Mouse (Mus musculus): Measurements from ENCODE around the gene Abca4. TPM values are rescaled to one million over a fixed set of nuclear protein-coding genes. Genes with fewer than 3 reads are reported as not detected.

Gene Abca4
- polyA plus RNA-seq, 1 experiment from 2014 or later: 0.35 TPM

- ATAC-seq (ENCODE audit: low read depth) (peak; percentile 92), DNase-seq (peak; percentile 74)
- H3K9me3 ChIP-seq (replicated peaks): no peaks in the 10 kb centered on the region
- H3K27me3 ChIP-seq: no peaks in the 10 kb centered on the region
- peak overlapping the region; percentile 50 for H3K9ac ChIP-seq
- WGBS (ENCODE audit: insufficient replicate concordance): 13% methylated on average over 9 of the region's 9 CpGs
- peak overlapping the region; percentile 47 for H3K4me2 ChIP-seq
- H3K4me3 ChIP-seq (replicated peaks): 0 out of 2 replicates have a peak overlapping the region, but pooled peaks have one; percentile 3
- H3K27ac ChIP-seq: peak overlapping the region; percentile 78
- peaks cover 73% of the 10 kb centered on the region for H3K4me1 ChIP-seq (replicated peaks)
- no peaks in the 10 kb centered on the region for H3K36me3 ChIP-seq
Measured at GRCm38 (mm10) chr3:122111141-122111981, 67.1 kb downstream of the Abca4 start.

- Histone ChIP-seq H3K9ac (no peak overlapping the region), H3K27me3 (no peaks in the 10 kb centered on the region), H3K9me3 (replicated peaks) (no peaks in the 10 kb centered on the region), H3K36me3 (no peaks in the 10 kb centered on the region), H3K4me1 (replicated peaks) (peaks cover 27% of the 10 kb centered on the region), H3K4me2 (no peak overlapping the region), H3K4me3 (replicated peaks) (no peak overlapping the region), H3K27ac (peak overlapping the region; percentile 45; the same call in 1 of the 2 replicates)
- DNase-seq: no peak
- WGBS (ENCODE audit: insufficient replicate concordance): 29% methylated on average over 9 of the region's 9 CpGs
- no peak for ATAC-seq (ENCODE audit: low read depth)
Measured at GRCm38 (mm10) chr3:122118651-122119214, 74.5 kb downstream of the Abca4 start.

- Histone ChIP-seq H3K36me3 (no peaks in the 10 kb centered on the region), H3K4me3 (replicated peaks) (no peak overlapping the region), H3K9me3 (replicated peaks) (no peaks in the 10 kb centered on the region), H3K27me3 (no peaks in the 10 kb centered on the region), H3K4me1 (replicated peaks) (peaks cover 22% of the 10 kb centered on the region), H3K27ac (peak overlapping the region; percentile 47), H3K4me2 (no peak overlapping the region), H3K9ac (no peak overlapping the region)
- WGBS (ENCODE audit: insufficient replicate concordance): 52% methylated on average over 7 of the region's 7 CpGs
- ATAC-seq (ENCODE audit: low read depth) (no peak), DNase-seq (no peak)
Measured at GRCm38 (mm10) chr3:122119733-122120132, 75.5 kb downstream of the Abca4 start.

GRCm38 (mm10) chr3:122120217-122120616 lies 76.0 kb downstream of the Abca4 start:
- Histone ChIP-seq H3K9ac (no peak overlapping the region), H3K27ac (no peak overlapping the region), H3K36me3 (no peaks in the 10 kb centered on the region), H3K4me1 (replicated peaks) (peaks cover 22% of the 10 kb centered on the region), H3K4me2 (no peak overlapping the region), H3K27me3 (no peaks in the 10 kb centered on the region), H3K9me3 (replicated peaks) (no peaks in the 10 kb centered on the region), H3K4me3 (replicated peaks) (no peak overlapping the region)
- DNase-seq: no peak
- 57% methylated on average over 7 of the region's 7 CpGs for WGBS (ENCODE audit: insufficient replicate concordance)
- ATAC-seq (ENCODE audit: low read depth): no peak

- WGBS (ENCODE audit: insufficient replicate concordance): 8% methylated on average over 17 of the region's 17 CpGs
- Histone ChIP-seq H3K4me2 (peak overlapping the region; percentile 61), H3K9ac (0 out of 2 replicates have a peak overlapping the region, but pooled peaks have one; percentile 49), H3K9me3 (replicated peaks) (no peaks in the 10 kb centered on the region), H3K27me3 (no peaks in the 10 kb centered on the region), H3K36me3 (no peaks in the 10 kb centered on the region), H3K27ac (peak overlapping the region; percentile 34; the same call in 1 of the 2 replicates), H3K4me3 (replicated peaks) (peak overlapping the region; percentile 44), H3K4me1 (replicated peaks) (peaks cover 22% of the 10 kb centered on the region)
- ATAC-seq (ENCODE audit: low read depth) (peak; percentile 82), DNase-seq (peak; percentile 71)
Measured at GRCm38 (mm10) chr3:122122127-122122663, 78.0 kb downstream of the Abca4 start.

GRCm38 (mm10) chr3:122122838-122123237 lies 78.6 kb downstream of the Abca4 start:
- Histone ChIP-seq H3K4me1 (replicated peaks) (peaks cover 19% of the 10 kb centered on the region), H3K4me3 (replicated peaks) (no peak overlapping the region), H3K27ac (peak overlapping the region; percentile 34; the same call in 1 of the 2 replicates), H3K4me2 (peak overlapping the region; percentile 61; the same call in 1 of the 2 replicates), H3K9ac (no peak overlapping the region), H3K9me3 (replicated peaks) (no peaks in the 10 kb centered on the region), H3K36me3 (no peaks in the 10 kb centered on the region), H3K27me3 (no peaks in the 10 kb centered on the region)
- no peak for DNase-seq
- WGBS (ENCODE audit: insufficient replicate concordance): 69% methylated on average over 8 of the region's 8 CpGs
- ATAC-seq (ENCODE audit: low read depth): no peak

GRCm38 (mm10) chr3:122128999-122129493 lies 84.8 kb downstream of the Abca4 start:
- no peak overlapping the region for H3K4me2 ChIP-seq
- no peak overlapping the region for H3K27ac ChIP-seq
- H3K27me3 ChIP-seq: no peaks in the 10 kb centered on the region
- no peaks in the 10 kb centered on the region for H3K4me1 ChIP-seq (replicated peaks)
- H3K9me3 ChIP-seq (replicated peaks): no peaks in the 10 kb centered on the region
- no peak for DNase-seq
- WGBS (ENCODE audit: insufficient replicate concordance): 65% methylated on average over 17 of the region's 17 CpGs
- H3K4me3 ChIP-seq (replicated peaks): no peak overlapping the region
- ATAC-seq (ENCODE audit: low read depth): no peak
- H3K9ac ChIP-seq: no peak overlapping the region
- no peaks in the 10 kb centered on the region for H3K36me3 ChIP-seq

GRCm38 (mm10) chr3:122130771-122131170 lies 86.5 kb downstream of the Abca4 start:
- DNase-seq: no peak
- Histone ChIP-seq H3K36me3 (no peaks in the 10 kb centered on the region), H3K4me3 (replicated peaks) (no peak overlapping the region), H3K27me3 (no peaks in the 10 kb centered on the region), H3K9me3 (replicated peaks) (no peaks in the 10 kb centered on the region), H3K4me1 (replicated peaks) (no peaks in the 10 kb centered on the region), H3K9ac (no peak overlapping the region), H3K4me2 (no peak overlapping the region), H3K27ac (no peak overlapping the region)
- WGBS (ENCODE audit: insufficient replicate concordance): 41% methylated on average over 4 of the region's 4 CpGs
- ATAC-seq (ENCODE audit: low read depth): peak; percentile 53; the same call in 1 of the 2 replicates

- Histone ChIP-seq H3K9me3 (replicated peaks) (no peaks in the 10 kb centered on the region), H3K9ac (no peak overlapping the region), H3K4me1 (replicated peaks) (no peaks in the 10 kb centered on the region), H3K36me3 (no peaks in the 10 kb centered on the region), H3K27ac (no peak overlapping the region), H3K4me3 (replicated peaks) (no peak overlapping the region), H3K27me3 (no peaks in the 10 kb centered on the region), H3K4me2 (no peak overlapping the region)
- 35% methylated on average over 3 of the region's 3 CpGs for WGBS (ENCODE audit: insufficient replicate concordance)
- DNase-seq (no peak), ATAC-seq (ENCODE audit: low read depth) (no peak)
Measured at GRCm38 (mm10) chr3:122131633-122132032, 87.4 kb downstream of the Abca4 start.

- DNase-seq: no peak
- Histone ChIP-seq H3K9me3 (replicated peaks) (no peaks in the 10 kb centered on the region), H3K4me1 (replicated peaks) (no peaks in the 10 kb centered on the region), H3K27ac (no peak overlapping the region), H3K27me3 (no peaks in the 10 kb centered on the region), H3K9ac (no peak overlapping the region), H3K36me3 (no peaks in the 10 kb centered on the region), H3K4me2 (no peak overlapping the region), H3K4me3 (replicated peaks) (no peak overlapping the region)
- WGBS (ENCODE audit: insufficient replicate concordance): 37% methylated on average over 5 of the region's 5 CpGs
- no peak for ATAC-seq (ENCODE audit: low read depth)
Measured at GRCm38 (mm10) chr3:122133255-122133654, 89.0 kb downstream of the Abca4 start.

GRCm38 (mm10) chr3:122133840-122134239 lies 89.6 kb downstream of the Abca4 start:
- Histone ChIP-seq H3K4me1 (replicated peaks) (no peaks in the 10 kb centered on the region), H3K36me3 (no peaks in the 10 kb centered on the region), H3K27me3 (no peaks in the 10 kb centered on the region), H3K9me3 (replicated peaks) (no peaks in the 10 kb centered on the region), H3K4me3 (replicated peaks) (no peak overlapping the region), H3K4me2 (no peak overlapping the region), H3K9ac (no peak overlapping the region), H3K27ac (no peak overlapping the region)
- no peak for ATAC-seq (ENCODE audit: low read depth)
- no peak for DNase-seq
- WGBS (ENCODE audit: insufficient replicate concordance): 60% methylated on average over 6 of the region's 6 CpGs

All from liver, embryonic 13.5 days (tissue).